Mouse (Mus musculus) heart, adult 18-20 months (tissue): ENCODE data around the gene Pgrmc2. TPM values are rescaled to one million over a fixed set of nuclear protein-coding genes. Genes with fewer than 3 reads are reported as not detected.

Experiments used
- DNase-seq, 2 experiments: peaks; one replicate each; pipeline ENCODE4 v3.0.0; 2021 to 2022; ENCODE audit warnings: mixed read lengths in 1 of 2
- total RNA-seq, 2 experiments: library from RNA; stranded (reverse); gene quantifications; 2 replicates each; pipeline ENCODE4 v1.2.3; 2021

Gene Pgrmc2
- total RNA-seq, 2 experiments from 2014 or later: 32.7 to 37.6 TPM

- DNase-seq: no peak
Observed at GRCm38 (mm10) chr3:41075376-41075775, 7.5 kb downstream of the Pgrmc2 start.

- DNase-seq: peak; percentile 7 to 14
Observed at GRCm38 (mm10) chr3:41070519-41070918, 12.3 kb downstream of the Pgrmc2 start.

GRCm38 (mm10) chr3:41065320-41065719 is 17.5 kb downstream of the Pgrmc2 start:
- DNase-seq: no peak

GRCm38 (mm10) chr3:41062758-41063157 is 20.1 kb downstream of the Pgrmc2 start:
- no peak for DNase-seq

- no peak for DNase-seq
Observed at GRCm38 (mm10) chr3:41061831-41062565, 20.8 kb downstream of the Pgrmc2 start.

- DNase-seq: no peak
Observed at GRCm38 (mm10) chr3:41059249-41059648, 23.6 kb downstream of the Pgrmc2 start.

- DNase-seq: peak in 1 of 2 experiments; percentile 6
Observed at GRCm38 (mm10) chr3:41058395-41058794, 24.5 kb downstream of the Pgrmc2 start.

GRCm38 (mm10) chr3:41053334-41053733 is 29.5 kb downstream of the Pgrmc2 start:
- no peak for DNase-seq

GRCm38 (mm10) chr3:41047838-41048237 is 35.0 kb downstream of the Pgrmc2 start:
- no peak for DNase-seq

- DNase-seq: no peak
Observed at GRCm38 (mm10) chr3:41043756-41044354, 39.0 kb downstream of the Pgrmc2 start.

GRCm38 (mm10) chr3:41042195-41042938 is 40.5 kb downstream of the Pgrmc2 start:
- peak; percentile 14 to 41 for DNase-seq

- DNase-seq: no peak
Observed at GRCm38 (mm10) chr3:41041241-41041640, 41.6 kb downstream of the Pgrmc2 start.

GRCm38 (mm10) chr3:41038297-41038916 is 44.4 kb downstream of the Pgrmc2 start:
- no peak for DNase-seq

GRCm38 (mm10) chr3:41031286-41032210 is 51.3 kb downstream of the Pgrmc2 start:
- DNase-seq: no peak

GRCm38 (mm10) chr3:41030705-41031104 is 52.1 kb downstream of the Pgrmc2 start:
- no peak for DNase-seq

GRCm38 (mm10) chr3:41021980-41022379 is 60.9 kb downstream of the Pgrmc2 start:
- peak; percentile 41 to 60 for DNase-seq

- DNase-seq: no peak
Observed at GRCm38 (mm10) chr3:41020687-41021086, 62.2 kb downstream of the Pgrmc2 start.

GRCm38 (mm10) chr3:41018022-41018608 is 64.7 kb downstream of the Pgrmc2 start:
- DNase-seq: no peak
